Mouse (Mus musculus): ENCODE measurements at regions not wholly inside any gene's neighbourhood (a gene's known extent, or its start where the extent isn't known, plus 50 kb on each side); places are given as distances from the start of the nearest gene placed in this dataset.

DNA sequence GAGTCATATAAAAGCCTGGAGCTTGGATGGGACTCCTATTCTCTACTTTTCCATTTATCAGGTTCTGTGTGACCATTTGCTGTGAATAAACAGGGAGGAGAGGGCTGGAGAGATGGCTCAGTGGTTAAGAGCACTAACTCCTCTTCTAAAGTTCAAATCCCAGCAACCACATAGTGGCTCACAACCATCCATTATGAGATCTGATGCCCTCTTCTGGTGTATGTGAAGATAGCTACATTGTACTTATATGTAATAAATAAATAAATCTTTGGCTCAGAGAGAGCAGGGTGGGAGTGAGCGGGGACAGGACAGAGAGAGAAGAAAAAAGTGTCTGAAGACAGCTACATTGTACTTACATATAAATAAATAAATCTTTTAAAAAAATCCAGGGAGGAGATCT, 68.6 kb upstream of the Maml3 start:
- TF ChIP-seq EP300 (optimal IDR thresholded peaks at IDR 0.05) = no peak
- TF ChIP-seq CTCF (IDR thresholded peaks at IDR 0.05; ENCODE audit: low read depth) = peak; percentile 40
